Mouse (Mus musculus) T-helper 17 cell (primary cell): ENCODE results near the gene Clec2l.

Source experiments
- in situ Hi-C, 2 experiments: fragments of 300-600 bp; cut with MboI, MseI; formaldehyde crosslinking; loops; 1 replicate in 1 of 2; 2 replicates in 1 of 2; pipeline ENCODE4 v1.15.1; 2025; ENCODE audit warnings: high pct_unique_total_duplicates in 2 of 2

Gene Clec2l

DNA sequence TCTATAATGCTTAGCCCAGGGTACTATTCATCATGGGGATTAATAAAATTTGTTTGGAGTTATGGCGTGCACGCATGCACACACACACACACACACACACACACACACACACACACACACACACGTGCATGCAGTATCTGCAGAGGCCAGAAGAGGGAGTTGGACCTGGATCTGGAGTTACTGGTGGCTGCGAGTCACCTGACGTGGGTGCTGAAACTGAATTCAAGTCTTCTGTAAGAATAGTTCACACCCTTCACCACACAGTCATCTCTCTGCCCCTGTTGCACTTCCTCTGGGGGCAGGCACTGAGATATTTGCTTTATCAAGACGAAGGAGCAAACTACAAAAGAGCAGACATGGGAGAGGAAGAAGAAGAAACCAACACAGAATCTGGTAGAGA, 6.7 kb downstream of the Clec2l start:
- in situ Hi-C loops: loop anchor here (25.0 kb wide), 2 partner anchors 243 to 1232 kb away; partner anchors contain the start of gene Creb3l2 (in 1 of the 2)

DNA sequence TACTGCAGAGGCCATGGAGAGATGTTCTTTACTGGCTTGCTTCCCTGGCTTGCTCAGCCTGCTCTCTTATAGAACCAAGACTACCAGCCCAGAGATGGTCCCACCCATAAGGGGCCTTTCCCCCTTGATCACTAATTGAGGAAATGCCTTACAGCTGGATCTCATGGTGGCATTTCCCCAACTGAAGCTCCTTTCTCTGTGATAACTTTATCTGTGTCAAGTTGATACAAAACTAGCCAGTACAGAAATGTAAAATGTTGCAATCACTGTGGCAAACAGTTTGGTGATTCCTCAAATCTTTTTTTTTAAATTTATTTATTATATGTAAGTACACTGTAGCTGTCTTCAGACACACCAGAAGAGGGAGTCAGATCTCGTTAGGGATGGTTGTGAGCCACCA, 7.6 kb downstream of the Clec2l start:
- in situ Hi-C loops: loop anchor here (25.0 kb wide), 2 partner anchors 242 to 1233 kb away; partner anchors contain the start of gene Creb3l2 (in 1 of the 2)

DNA sequence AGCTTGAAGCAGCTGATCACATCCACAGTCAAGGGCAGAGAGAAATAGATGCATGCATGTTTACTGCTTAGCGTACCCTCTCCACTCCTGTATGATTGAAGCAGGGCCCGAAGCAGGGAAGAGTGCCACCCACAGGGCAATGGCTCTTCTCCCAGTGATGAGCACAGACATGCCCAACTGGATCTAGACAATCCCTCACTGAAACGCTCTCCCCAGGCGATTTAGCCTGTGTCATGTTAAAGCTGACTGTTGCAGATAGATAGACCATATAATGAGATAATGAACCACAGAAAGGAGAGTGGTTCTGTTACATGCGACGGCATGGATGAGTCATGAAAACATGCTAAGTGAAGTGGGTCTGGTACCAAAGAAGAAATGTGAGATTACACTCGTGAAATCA, 8.4 kb downstream of the Clec2l start:
- in situ Hi-C loops: loop anchor here (25.0 kb wide), 2 partner anchors 241 to 1234 kb away; partner anchors contain the start of gene Creb3l2 (in 1 of the 2)

DNA sequence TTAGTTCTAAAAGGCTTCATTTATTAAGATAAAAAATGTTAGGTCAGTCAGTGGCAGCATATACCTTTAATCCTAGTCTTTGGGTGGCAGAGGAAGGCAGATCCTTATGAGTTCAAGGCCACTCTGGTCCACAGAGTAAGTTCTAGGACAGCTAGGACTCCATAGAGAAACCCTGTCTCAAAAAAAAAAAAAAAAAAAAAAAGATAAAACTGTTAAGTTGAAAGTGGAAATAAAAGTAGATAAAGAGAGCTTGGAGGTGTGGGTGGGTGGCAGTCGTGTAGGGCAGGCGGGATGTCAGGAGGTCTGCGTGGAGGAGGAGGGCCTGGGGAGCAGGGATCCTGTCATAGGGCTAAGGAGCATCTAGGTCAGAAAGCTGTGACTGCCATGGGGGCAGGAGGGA, 9.1 kb downstream of the Clec2l start:
- in situ Hi-C loops: loop anchor here (25.0 kb wide), 2 partner anchors 240 to 1235 kb away; partner anchors contain the start of gene Creb3l2 (in 1 of the 2)

DNA sequence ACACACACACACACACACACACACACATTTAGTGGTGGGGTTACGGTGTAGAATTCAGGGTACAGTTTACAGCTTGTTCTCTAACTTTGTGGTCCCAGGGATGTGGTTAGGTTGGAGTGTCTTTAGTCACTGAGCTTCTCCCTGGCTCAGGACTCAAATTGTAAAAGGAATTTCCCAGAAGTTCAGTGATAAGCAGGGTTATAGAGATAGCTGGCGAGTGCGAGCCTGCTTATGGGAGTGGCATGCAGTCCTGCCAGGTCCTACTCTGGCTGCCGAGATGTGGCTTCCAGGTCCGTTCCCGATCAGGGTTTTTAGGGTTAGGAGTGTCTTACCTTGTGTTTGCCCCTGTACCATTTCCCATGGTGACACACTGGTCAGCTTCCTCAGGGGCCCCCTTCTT, 13.3 kb downstream of the Clec2l start:
- in situ Hi-C loops: no loop called here

DNA sequence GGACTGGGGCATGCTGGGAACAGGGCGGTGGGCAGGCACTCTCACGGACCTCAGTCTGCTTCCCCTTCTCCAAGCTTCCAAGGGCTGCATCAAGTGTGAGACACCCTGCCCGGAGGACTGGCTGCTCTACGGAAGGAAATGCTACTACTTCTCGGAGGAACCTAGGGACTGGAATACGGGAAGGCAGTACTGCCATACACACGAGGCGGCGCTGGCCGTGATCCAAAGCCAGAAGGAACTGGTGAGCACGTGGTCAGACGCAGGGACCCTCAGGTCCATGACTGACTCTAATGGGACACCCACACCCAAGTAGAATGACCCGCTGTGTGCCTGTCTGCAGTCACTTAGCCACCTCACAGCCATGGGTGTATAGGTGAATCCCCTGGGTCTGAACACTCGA, 13.9 kb downstream of the Clec2l start:
- in situ Hi-C loops: no loop called here

DNA sequence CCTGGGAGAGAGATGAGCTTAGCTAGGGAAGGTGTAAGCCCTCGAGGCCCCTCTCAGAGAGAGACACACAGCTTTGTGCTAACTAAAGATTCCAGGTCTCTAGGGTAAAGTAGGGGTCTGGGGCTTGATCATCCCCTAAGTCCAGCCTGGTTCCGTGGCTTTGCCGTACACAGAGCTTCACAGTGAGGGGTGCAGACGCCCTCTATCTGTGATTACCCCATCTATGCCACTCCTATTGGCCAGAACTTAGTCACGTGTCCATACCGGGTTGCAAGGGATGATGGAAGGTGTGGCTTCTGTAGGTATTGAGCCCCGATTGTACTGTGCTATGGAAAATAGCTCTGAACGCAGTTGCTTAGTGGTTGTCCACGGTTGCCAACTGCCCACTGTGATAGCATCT, 14.8 kb downstream of the Clec2l start:
- in situ Hi-C loops: no loop called here

DNA sequence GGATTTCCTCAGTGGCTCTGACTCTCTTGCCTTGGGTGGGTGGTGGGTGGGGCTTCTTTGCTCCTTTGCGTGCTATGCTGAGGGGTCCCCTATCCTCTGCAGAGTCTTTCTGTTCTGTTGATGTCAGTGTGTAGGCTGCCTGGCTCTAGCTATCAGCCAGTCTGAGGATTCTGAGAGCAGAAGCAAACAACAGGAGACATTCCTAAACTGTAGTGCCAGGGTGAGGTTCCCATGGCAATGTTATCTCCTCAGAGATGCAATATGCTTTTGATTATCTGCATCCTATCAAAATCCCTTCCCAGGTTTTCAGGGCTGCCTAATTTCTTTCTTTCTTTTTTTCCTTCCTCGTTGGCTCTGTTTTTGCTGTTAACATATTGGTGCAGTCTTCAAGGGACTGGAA, 19.7 kb downstream of the Clec2l start:
- in situ Hi-C loops: no loop called here

DNA sequence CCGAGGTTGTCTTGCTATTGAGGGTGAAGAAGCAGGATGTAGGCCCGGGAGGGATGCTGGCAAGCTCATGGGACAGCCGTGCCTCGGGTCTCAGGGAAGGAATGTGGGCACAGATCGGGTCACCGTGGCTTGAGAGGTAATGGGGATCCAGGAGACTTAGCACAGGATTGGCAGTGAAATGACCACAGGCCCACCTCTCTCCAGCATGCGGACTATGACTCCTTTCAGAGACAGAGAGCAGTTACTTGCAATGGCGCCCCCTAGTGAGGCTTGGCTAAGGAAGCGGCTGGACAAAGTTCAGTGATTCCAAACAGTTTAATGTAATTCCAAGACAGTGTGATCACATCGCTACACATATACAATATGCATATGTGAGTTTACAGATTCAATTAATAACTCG, 24.3 kb downstream of the Clec2l start:
- in situ Hi-C loops: no loop called here

DNA sequence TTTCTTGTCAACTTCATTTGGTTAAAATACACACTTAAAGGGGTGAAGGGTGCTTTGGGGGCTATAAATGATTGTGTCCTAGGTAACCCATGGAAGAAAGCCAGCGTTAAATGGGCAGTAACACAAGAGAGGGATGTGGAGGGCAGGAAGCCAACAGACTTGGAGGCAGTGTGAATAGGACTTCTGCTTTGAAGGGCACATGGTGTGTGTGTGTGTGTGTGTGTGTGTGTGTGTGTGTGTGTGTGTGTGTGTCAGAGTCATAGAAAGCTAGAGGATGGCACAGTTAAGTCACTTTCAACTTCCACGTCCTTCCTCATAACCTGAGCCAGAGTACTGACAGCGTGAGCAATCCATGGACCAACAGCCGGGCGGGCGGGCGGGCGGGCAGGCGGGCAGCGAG, 26.0 kb downstream of the Clec2l start:
- in situ Hi-C loops: no loop called here

DNA sequence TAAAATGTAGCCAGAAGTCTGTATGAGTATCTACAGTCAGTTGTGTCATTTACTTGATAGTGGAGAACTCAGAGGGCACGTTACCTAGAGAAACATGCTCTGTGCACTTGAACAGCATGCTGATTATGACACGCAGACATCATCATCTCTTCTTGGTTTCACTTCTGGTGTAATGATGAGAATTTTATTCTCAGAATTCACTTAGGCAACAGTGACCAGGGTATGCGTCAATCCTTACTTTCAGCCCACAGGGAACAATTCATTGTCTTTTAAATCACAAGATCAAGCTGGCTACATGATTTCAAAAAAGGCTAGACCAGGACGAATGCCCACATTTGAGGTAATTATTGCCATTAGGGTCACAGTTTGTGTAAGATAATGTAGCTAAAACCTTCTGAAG, 27.7 kb downstream of the Clec2l start:
- in situ Hi-C loops: no loop called here

DNA sequence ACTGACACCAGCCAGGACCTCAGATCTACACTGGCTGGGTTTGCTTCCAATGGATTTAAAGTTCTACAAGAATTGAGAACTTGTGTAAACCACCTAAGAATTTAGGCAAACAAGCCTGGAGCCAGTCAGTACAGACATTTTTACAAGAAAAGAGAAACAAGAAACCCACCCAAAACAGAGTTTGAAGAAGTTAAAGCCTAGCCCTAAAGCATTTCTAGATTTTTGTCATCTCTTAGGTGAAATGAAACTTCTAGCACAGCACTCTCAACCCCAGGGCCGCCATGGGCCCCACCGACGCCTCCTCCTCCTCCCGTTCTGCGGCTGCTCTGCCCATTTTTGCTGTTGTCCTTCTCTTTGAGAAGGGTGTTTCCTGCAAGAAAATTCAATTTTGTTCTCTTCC, 28.2 kb downstream of the Clec2l start:
- in situ Hi-C loops: no loop called here

DNA sequence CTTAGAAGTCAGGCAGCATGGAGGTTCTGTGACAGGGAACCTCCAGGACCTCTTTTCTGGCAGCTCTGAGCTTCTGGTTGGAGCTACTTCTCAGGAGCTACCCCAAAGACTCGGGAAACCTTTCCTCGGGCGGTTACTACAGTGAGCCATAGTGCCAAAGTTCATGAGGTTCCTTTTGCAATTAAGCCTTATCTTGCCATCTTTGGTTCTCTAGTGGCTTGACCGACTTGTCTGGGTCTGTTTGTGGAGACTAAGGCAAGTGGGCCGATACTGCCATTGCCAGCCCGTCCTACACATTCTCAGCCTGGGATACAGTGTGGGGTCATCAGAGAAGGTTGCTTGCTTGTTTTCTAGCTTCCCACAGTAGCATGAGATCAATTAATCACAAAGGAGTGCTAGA, 29.7 kb downstream of the Clec2l start:
- in situ Hi-C loops: no loop called here

DNA sequence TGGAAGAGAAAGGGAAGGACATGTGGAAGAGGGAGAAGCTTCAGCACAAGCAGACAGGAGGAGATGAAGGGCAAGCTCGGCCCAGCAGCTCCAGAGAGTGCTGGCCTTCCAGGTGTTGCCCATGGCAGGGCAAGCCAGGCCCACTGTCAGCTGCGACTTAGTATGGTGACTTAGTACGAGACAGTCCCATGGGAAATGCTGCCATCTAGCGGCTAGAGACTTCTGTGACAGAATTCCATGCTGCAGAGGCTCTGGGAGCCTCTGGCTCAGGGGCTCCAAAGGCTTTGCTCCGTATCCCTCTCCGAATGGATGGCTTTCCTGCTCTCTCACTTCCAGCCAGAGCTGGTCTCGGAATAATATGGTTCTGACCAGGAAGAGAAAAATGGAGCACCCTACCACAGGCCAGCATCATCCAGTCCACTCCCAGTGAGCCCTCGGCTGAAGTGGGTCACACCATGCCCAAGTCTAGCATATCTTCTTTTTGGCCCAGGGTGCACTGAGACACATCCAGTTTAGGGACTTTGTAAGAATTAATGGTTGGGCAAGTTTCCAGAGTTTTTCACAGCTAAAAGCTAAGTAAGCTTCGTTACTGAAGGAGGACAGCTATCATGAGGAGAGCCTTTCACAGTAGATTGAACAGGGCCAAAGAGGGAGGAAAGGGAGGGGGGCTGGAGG, 32.6 kb downstream of the Clec2l start:
- in situ Hi-C loops: loop anchor here (5.0 kb wide), 2 partner anchors 48 to 193 kb away; no protein-coding TSS in a partner anchor

DNA sequence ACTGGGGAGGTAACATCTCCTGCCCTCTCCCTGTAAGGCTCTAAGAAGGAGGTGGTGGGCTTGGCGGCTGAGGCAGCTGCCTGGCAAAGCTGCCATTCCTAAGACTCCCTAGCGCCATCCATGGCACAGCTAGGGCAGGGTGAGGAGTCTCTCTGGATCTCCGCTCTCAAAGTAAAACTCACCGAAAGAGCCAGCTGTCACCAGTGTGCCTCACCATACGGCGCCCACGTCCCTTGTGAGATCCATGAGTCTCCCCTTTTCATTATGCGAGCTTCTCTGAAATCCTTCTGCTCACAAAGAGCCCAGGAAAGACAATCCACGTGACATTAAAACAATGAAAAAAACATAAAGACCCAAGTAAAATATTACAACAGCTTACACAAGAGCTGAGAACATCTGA, 33.7 kb downstream of the Clec2l start:
- in situ Hi-C loops: loop anchor here (5.0 kb wide), 2 partner anchors 49 to 194 kb away; no protein-coding TSS in a partner anchor

DNA sequence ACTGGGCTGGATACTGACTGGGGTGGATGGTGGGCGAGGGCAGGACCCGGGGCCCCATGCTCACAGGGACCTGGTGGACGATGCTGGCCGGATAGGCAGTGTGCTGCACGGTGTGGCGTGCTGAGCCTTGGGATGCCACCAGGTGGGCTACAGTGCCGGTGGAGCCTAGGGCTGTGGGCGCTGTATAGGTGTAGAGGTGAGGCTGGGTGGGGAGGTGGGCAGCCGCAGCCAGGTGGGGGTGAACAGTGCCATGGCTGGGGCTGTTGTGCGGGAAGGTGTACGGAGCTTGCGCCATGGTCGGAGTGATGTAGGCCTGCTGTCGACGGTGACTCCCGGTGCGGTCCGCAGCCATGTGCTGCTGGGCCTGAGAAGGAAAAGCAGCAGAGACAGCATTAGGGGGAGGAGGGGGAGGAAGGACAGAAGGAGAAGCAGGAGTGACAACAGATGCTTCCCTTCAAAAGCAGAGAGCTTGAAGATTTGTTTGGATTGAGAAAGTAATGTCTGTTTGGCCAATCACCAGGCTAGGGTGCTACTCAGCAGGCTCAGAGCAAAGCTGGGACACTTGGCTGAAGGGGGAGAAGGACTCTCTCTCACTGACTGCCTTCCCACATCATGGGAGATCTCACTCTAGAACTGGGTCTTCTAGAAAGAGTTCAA, 35.5 kb downstream of the Clec2l start:
- in situ Hi-C loops: loop anchor here (5.0 kb wide), 2 partner anchors 51 to 196 kb away; no protein-coding TSS in a partner anchor

DNA sequence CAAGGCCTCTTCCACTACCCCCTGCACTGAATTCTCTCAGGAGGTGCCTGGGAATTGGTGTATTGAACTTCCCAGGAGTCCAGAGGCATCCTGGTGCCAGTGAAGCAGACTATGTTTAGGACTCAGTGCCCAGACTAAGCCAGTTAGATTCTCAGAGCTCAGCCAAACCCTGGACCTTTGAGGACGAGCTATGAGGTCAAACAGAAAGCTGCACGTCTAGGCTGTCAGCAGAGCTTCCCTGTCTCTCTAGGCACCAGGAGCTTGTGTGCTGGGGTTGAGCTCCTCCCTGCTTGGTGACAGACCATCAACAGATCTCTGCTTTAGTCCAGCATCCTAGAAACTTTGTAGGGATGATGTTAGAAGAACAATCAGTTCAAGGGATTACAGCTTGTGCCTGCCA, 38.6 kb downstream of the Clec2l start:
- in situ Hi-C loops: no loop called here

DNA sequence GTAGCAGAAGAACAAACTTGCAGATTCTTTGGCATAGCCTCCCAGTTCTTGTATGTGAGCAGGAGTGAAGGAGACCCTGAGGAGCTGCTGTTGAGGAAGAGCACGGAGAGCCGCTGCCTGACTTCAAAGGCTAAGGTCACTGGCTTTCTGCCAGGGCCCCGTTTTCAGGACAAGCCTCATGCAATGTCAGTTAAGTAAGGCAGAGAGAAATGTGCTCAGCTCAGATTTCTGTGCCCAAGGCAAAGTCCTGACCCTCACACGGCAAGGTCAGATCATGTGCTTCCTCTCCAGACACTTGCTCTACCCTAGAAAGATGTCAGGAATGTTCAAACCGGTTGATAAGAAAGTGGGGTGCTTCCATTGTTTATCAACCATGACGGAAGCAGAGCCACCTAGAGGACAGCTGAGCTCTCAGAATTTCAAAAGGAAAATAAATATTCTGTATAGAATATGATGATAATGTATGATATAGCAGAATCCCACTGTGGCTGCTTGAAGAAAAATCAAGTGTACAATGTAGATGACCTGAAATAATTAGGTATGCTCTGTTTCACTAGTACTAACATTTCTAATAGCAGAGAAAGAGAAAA, 40.0 kb downstream of the Clec2l start:
- in situ Hi-C loops: no loop called here

DNA sequence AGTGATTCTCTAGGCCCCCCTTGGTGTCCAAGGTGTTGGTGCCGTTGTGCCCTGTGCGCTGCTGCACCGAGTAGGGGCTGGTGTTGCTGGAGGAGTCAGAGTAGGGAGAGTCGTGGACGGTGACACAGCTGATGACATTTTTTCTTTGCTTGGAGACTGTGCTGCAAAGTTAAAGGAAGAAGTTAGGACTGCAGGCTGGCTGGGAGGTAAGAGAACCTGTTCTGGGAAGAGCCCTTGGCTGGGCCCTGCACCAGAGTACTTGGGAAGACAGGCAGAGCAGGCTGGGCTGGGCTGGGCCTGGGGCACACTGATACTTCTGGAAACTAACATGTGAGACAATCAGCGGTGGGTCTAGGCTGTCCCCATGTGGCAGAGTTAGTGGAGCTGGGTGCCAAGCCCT, 40.7 kb downstream of the Clec2l start:
- in situ Hi-C loops: no loop called here

DNA sequence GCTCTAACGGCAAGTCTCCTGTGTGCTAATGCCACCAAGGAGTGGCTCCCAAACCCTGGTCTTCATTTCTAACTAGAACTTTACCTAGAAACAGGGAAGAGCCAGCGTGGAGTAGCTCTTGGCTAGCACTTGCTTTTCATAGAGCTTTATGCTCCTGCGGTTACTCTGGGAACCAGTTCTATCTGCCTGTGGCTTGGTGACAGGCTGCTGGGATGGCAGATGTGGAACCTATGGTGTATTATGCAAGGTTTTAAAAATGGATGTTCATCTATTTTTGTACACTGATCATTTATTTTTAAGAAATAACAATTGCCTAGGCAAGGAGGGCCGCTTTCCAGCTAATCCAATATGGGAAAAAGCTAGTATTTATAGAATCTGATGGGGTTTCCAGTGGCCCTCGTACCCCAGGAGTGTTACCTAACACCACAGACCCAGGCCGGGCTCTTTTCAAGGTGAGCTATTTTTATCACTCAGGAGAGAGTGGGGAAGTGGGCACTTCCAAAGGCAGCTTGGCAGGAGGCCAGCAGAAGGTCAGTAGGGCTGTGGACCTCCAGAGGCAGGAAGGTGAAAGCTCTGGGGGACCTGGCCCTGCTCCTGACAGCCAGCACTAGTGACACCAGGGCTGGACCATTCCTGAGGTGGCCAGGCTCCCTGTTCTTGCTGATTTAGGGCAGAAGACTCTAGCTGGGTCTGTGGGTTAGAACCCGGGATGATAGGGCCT, 41.6 kb downstream of the Clec2l start:
- in situ Hi-C loops: no loop called here

DNA sequence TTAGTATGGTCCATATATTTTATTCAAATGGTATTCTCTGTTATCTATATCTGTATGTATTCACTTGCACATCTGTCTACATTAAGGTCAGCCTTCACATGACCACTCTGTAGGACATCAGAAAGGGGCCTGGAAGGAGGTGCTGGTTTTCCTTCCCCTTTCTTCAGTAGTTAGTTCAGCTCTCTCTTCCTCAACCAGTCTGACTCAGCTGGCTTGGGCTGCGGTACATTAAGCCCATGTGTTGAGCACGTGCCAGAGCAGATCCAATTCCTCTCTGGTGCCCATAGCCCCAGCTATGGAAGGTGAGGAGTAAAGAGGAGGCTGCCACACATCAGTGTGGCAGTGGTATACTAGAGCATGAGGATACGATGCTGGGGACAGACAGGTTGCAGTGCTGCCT, 47.6 kb downstream of the Clec2l start:
- in situ Hi-C loops: no loop called here
